Mouse (Mus musculus): ENCODE results near the gene Pth1r. TPM values are rescaled to one million over a fixed set of nuclear protein-coding genes. Genes with fewer than 3 reads are reported as not detected.
"Not testable (repeated sequence)": the region's sequence is repeated elsewhere in the genome, so short reads cannot be mapped to it uniquely, and the experiment has no call there.

The Pth1r gene
- polyA plus RNA-seq, 1 experiment from 2014 or later = 2.5 TPM

- no peaks in the 10 kb centered on the region for H3K9me3 ChIP-seq (replicated peaks; ENCODE audit: control insufficient read depth, low read length)
- no peak overlapping the region for H3K27ac ChIP-seq (ENCODE audit: low read length)
- WGBS (ENCODE audit: insufficient replicate concordance) = 31% methylated on average over 5 of the region's 5 CpGs
- H3K9ac ChIP-seq (ENCODE audit: low read depth, low read length) = no peak overlapping the region
- no peak overlapping the region for H3K4me2 ChIP-seq (ENCODE audit: low read depth, low read length)
- H3K27me3 ChIP-seq (ENCODE audit: control insufficient read depth, insufficient read depth, low read depth, low read length) = no peaks in the 10 kb centered on the region
- peaks cover 25% of the 10 kb centered on the region for H3K4me1 ChIP-seq (ENCODE audit: control insufficient read depth, low read depth, low read length)
- ATAC-seq (ENCODE audit: low read depth) = no peak
- no peaks in the 10 kb centered on the region for H3K36me3 ChIP-seq (ENCODE audit: control insufficient read depth, insufficient read depth)
- no peak overlapping the region for H3K4me3 ChIP-seq (ENCODE audit: low read depth, low read length)
Observed at GRCm38 (mm10) chr9:110685591-110685990, 61.4 kb downstream of the Pth1r start.

- no peak overlapping the region for H3K4me2 ChIP-seq (ENCODE audit: low read depth, low read length)
- peaks cover 25% of the 10 kb centered on the region for H3K4me1 ChIP-seq (ENCODE audit: control insufficient read depth, low read depth, low read length)
- ATAC-seq (ENCODE audit: low read depth) = no peak
- no peaks in the 10 kb centered on the region for H3K9me3 ChIP-seq (replicated peaks; ENCODE audit: control insufficient read depth, low read length)
- no peak overlapping the region for H3K9ac ChIP-seq (ENCODE audit: low read depth, low read length)
- no peak overlapping the region for H3K4me3 ChIP-seq (ENCODE audit: low read depth, low read length)
- no peak overlapping the region for H3K27ac ChIP-seq (ENCODE audit: low read length)
- H3K27me3 ChIP-seq (ENCODE audit: control insufficient read depth, insufficient read depth, low read depth, low read length) = no peaks in the 10 kb centered on the region
- H3K36me3 ChIP-seq (ENCODE audit: control insufficient read depth, insufficient read depth) = no peaks in the 10 kb centered on the region
- WGBS (ENCODE audit: insufficient replicate concordance) = 65% methylated on average over 8 of the region's 8 CpGs
Observed at GRCm38 (mm10) chr9:110685187-110685586, 61.8 kb downstream of the Pth1r start.

- H3K4me1 ChIP-seq (ENCODE audit: control insufficient read depth, low read depth, low read length) = peaks cover 25% of the 10 kb centered on the region
- ATAC-seq (ENCODE audit: low read depth) = no peak
Observed at GRCm38 (mm10) chr9:110684100-110684831, 62.7 kb downstream of the Pth1r start.

GRCm38 (mm10) chr9:110683574-110684099, 63.3 kb downstream of the Pth1r start:
- Histone ChIP-seq H3K4me3 (ENCODE audit: low read depth, low read length) (no peak overlapping the region), H3K4me1 (ENCODE audit: control insufficient read depth, low read depth, low read length) (peaks cover 25% of the 10 kb centered on the region)
- WGBS (ENCODE audit: insufficient replicate concordance) = 54% methylated on average over 4 of the region's 4 CpGs

More at GRCm38 (mm10) chr9:110684100-110684831, 62.7 kb downstream of the Pth1r start:
- no peak overlapping the region for H3K9ac ChIP-seq (ENCODE audit: low read depth, low read length)
- H3K4me3 ChIP-seq (ENCODE audit: low read depth, low read length) = no peak overlapping the region
- no peaks in the 10 kb centered on the region for H3K36me3 ChIP-seq (ENCODE audit: control insufficient read depth, insufficient read depth)
- no peaks in the 10 kb centered on the region for H3K9me3 ChIP-seq (replicated peaks; ENCODE audit: control insufficient read depth, low read length)
- no peak overlapping the region for H3K27ac ChIP-seq (ENCODE audit: low read length)
- H3K4me2 ChIP-seq (ENCODE audit: low read depth, low read length) = no peak overlapping the region
- no peaks in the 10 kb centered on the region for H3K27me3 ChIP-seq (ENCODE audit: control insufficient read depth, insufficient read depth, low read depth, low read length)
- 63% methylated on average over 6 of the region's 6 CpGs for WGBS (ENCODE audit: insufficient replicate concordance)

GRCm38 (mm10) chr9:110682697-110683096, 64.2 kb downstream of the Pth1r start:
- ATAC-seq (ENCODE audit: low read depth); H3K27ac ChIP-seq (ENCODE audit: low read length); H3K4me2 ChIP-seq (ENCODE audit: low read depth, low read length); H3K9ac ChIP-seq (ENCODE audit: low read depth, low read length); H3K36me3 ChIP-seq (ENCODE audit: control insufficient read depth, insufficient read depth); H3K27me3 ChIP-seq (ENCODE audit: control insufficient read depth, insufficient read depth, low read depth, low read length); H3K9me3 ChIP-seq (replicated peaks; ENCODE audit: control insufficient read depth, low read length); H3K4me3 ChIP-seq (ENCODE audit: low read depth, low read length): not testable (repeated sequence)
- WGBS (ENCODE audit: insufficient replicate concordance) = 57% methylated on average over 3 of the region's 3 CpGs
- peaks cover 29% of the 10 kb centered on the region for H3K4me1 ChIP-seq (ENCODE audit: control insufficient read depth, low read depth, low read length)

More at GRCm38 (mm10) chr9:110683574-110684099, 63.3 kb downstream of the Pth1r start:
- Histone ChIP-seq H3K9ac (ENCODE audit: low read depth, low read length) (no peak overlapping the region), H3K27ac (ENCODE audit: low read length) (no peak overlapping the region), H3K27me3 (ENCODE audit: control insufficient read depth, insufficient read depth, low read depth, low read length) (no peaks in the 10 kb centered on the region), H3K36me3 (ENCODE audit: control insufficient read depth, insufficient read depth) (no peaks in the 10 kb centered on the region), H3K9me3 (replicated peaks; ENCODE audit: control insufficient read depth, low read length) (no peaks in the 10 kb centered on the region), H3K4me2 (ENCODE audit: low read depth, low read length) (no peak overlapping the region)
- no peak for ATAC-seq (ENCODE audit: low read depth)

- H3K27me3 ChIP-seq (ENCODE audit: control insufficient read depth, insufficient read depth, low read depth, low read length) = no peaks in the 10 kb centered on the region
- H3K4me2 ChIP-seq (ENCODE audit: low read depth, low read length) = no peak overlapping the region
- 54% methylated on average over 5 of the region's 5 CpGs for WGBS (ENCODE audit: insufficient replicate concordance)
- peaks cover 31% of the 10 kb centered on the region for H3K4me1 ChIP-seq (ENCODE audit: control insufficient read depth, low read depth, low read length)
- no peaks in the 10 kb centered on the region for H3K9me3 ChIP-seq (replicated peaks; ENCODE audit: control insufficient read depth, low read length)
- no peak overlapping the region for H3K4me3 ChIP-seq (ENCODE audit: low read depth, low read length)
- no peaks in the 10 kb centered on the region for H3K36me3 ChIP-seq (ENCODE audit: control insufficient read depth, insufficient read depth)
- H3K27ac ChIP-seq (ENCODE audit: low read length) = no peak overlapping the region
- no peak overlapping the region for H3K9ac ChIP-seq (ENCODE audit: low read depth, low read length)
- ATAC-seq (ENCODE audit: low read depth) = no peak
Observed at GRCm38 (mm10) chr9:110682255-110682654, 64.7 kb downstream of the Pth1r start.

- H3K9ac ChIP-seq (ENCODE audit: low read depth, low read length) = no peak overlapping the region
- 76% methylated on average over 9 of the region's 9 CpGs for WGBS (ENCODE audit: insufficient replicate concordance)
- no peaks in the 10 kb centered on the region for H3K9me3 ChIP-seq (replicated peaks; ENCODE audit: control insufficient read depth, low read length)
- no peak overlapping the region for H3K4me3 ChIP-seq (ENCODE audit: low read depth, low read length)
- ATAC-seq (ENCODE audit: low read depth) = no peak
- no peak overlapping the region for H3K4me2 ChIP-seq (ENCODE audit: low read depth, low read length)
- peaks cover 34% of the 10 kb centered on the region for H3K4me1 ChIP-seq (ENCODE audit: control insufficient read depth, low read depth, low read length)
- no peaks in the 10 kb centered on the region for H3K27me3 ChIP-seq (ENCODE audit: control insufficient read depth, insufficient read depth, low read depth, low read length)
- no peaks in the 10 kb centered on the region for H3K36me3 ChIP-seq (ENCODE audit: control insufficient read depth, insufficient read depth)
- H3K27ac ChIP-seq (ENCODE audit: low read length) = no peak overlapping the region
Observed at GRCm38 (mm10) chr9:110681817-110682216, 65.1 kb downstream of the Pth1r start.

GRCm38 (mm10) chr9:110680736-110681507, 66.0 kb downstream of the Pth1r start:
- Histone ChIP-seq H3K4me2 (ENCODE audit: low read depth, low read length) (no peak overlapping the region), H3K27ac (ENCODE audit: low read length) (no peak overlapping the region), H3K4me3 (ENCODE audit: low read depth, low read length) (no peak overlapping the region), H3K27me3 (ENCODE audit: control insufficient read depth, insufficient read depth, low read depth, low read length) (no peaks in the 10 kb centered on the region), H3K4me1 (ENCODE audit: control insufficient read depth, low read depth, low read length) (peaks cover 43% of the 10 kb centered on the region), H3K36me3 (ENCODE audit: control insufficient read depth, insufficient read depth) (no peaks in the 10 kb centered on the region), H3K9ac (ENCODE audit: low read depth, low read length) (no peak overlapping the region), H3K9me3 (replicated peaks; ENCODE audit: control insufficient read depth, low read length) (no peaks in the 10 kb centered on the region)
- WGBS (ENCODE audit: insufficient replicate concordance) = 39% methylated on average over 7 of the region's 7 CpGs
- no peak for ATAC-seq (ENCODE audit: low read depth)

GRCm38 (mm10) chr9:110678886-110679285, 68.1 kb downstream of the Pth1r start:
- H3K4me2 ChIP-seq (ENCODE audit: low read depth, low read length) = no peak overlapping the region
- no peak overlapping the region for H3K4me3 ChIP-seq (ENCODE audit: low read depth, low read length)
- H3K27me3 ChIP-seq (ENCODE audit: control insufficient read depth, insufficient read depth, low read depth, low read length) = no peaks in the 10 kb centered on the region
- no peaks in the 10 kb centered on the region for H3K36me3 ChIP-seq (ENCODE audit: control insufficient read depth, insufficient read depth)
- peaks cover 38% of the 10 kb centered on the region for H3K4me1 ChIP-seq (ENCODE audit: control insufficient read depth, low read depth, low read length)
- no peak for ATAC-seq (ENCODE audit: low read depth)
- H3K9me3 ChIP-seq (replicated peaks; ENCODE audit: control insufficient read depth, low read length) = no peaks in the 10 kb centered on the region
- H3K27ac ChIP-seq (ENCODE audit: low read length) = no peak overlapping the region
- H3K9ac ChIP-seq (ENCODE audit: low read depth, low read length) = no peak overlapping the region
- 63% methylated on average over 5 of the region's 5 CpGs for WGBS (ENCODE audit: insufficient replicate concordance)

Measured in liver, embryonic 16.5 days (tissue).